Mouse (Mus musculus) MEL (cell line): Measurements from ENCODE around the gene Ppp6r3. TPM values are rescaled to one million over a fixed set of nuclear protein-coding genes. Genes with fewer than 3 reads are reported as not detected.

Experiments used
- DNase-seq: peaks from one replicate; pipeline ENCODE4 v3.0.0; 2011; ENCODE audit warnings: low read depth, low spot score
- H3K27ac ChIP-seq: 2 replicates; pipeline ENCODE4 v1.5.1; 2012; ENCODE audit warnings: low read depth, mild to moderate bottlenecking, control low read depth, low read length, moderate library complexity; ENCODE audit not compliant: control insufficient read depth
- H3K27me3 ChIP-seq, 2 experiments: fragments of 150-350 bp in 1 of 2; sonication (generic) in 1 of 2; 2 replicates each; pipeline ENCODE4 v1.6.1; 2012; ENCODE audit warnings: low read length in 2 of 2, mild to moderate bottlenecking in 2 of 2, improper control_type of control experiment in 1 of 2, moderate library complexity in 1 of 2; ENCODE audit not compliant: insufficient read depth in 2 of 2, control insufficient read depth in 1 of 2
- H3K36me3 ChIP-seq, 2 experiments: 2 replicates each; pipeline ENCODE4 v1.6.1; 2012 to 2014; ENCODE audit warnings: low read length in 2 of 2, improper control_type of control experiment in 1 of 2, inconsistent platforms in 1 of 2, mild to moderate bottlenecking in 1 of 2; ENCODE audit not compliant: insufficient read depth in 2 of 2, control insufficient read depth in 1 of 2
- H3K4me1 ChIP-seq, 2 experiments: fragments of 150-350 bp in 1 of 2; sonication (generic) in 1 of 2; 2 replicates each; pipeline ENCODE4 v1.6.1; 2012; ENCODE audit warnings: low read length in 2 of 2, improper control_type of control experiment in 1 of 2, mild to moderate bottlenecking in 1 of 2; ENCODE audit not compliant: insufficient read depth in 2 of 2, control insufficient read depth in 1 of 2
- H3K4me3 ChIP-seq, 2 experiments: fragments of 150-350 bp in 1 of 2; sonication (generic) in 1 of 2; 2 replicates each; pipeline ENCODE4 v1.5.1; 2012; ENCODE audit warnings: low read depth in 2 of 2, low read length in 2 of 2, mild to moderate bottlenecking in 2 of 2, moderate library complexity in 2 of 2, control low read depth in 1 of 2, improper control_type of control experiment in 1 of 2; ENCODE audit not compliant: control insufficient read depth in 1 of 2, insufficient read depth in 1 of 2
- H3K79me2 ChIP-seq: 2 replicates; pipeline ENCODE4 v1.6.1; 2012; ENCODE audit warnings: mild to moderate bottlenecking, low read length, moderate library complexity; ENCODE audit not compliant: control insufficient read depth, poor library complexity, insufficient read depth
- H3K9ac ChIP-seq: 2 replicates; pipeline ENCODE4 v1.6.1; 2012; ENCODE audit warnings: low read depth, mild to moderate bottlenecking, control low read depth, low read length, moderate library complexity; ENCODE audit not compliant: control insufficient read depth, poor library complexity, severe bottlenecking
- H3K9me3 ChIP-seq: fragments of 150-350 bp; sonication (generic); replicated peaks from 2 replicates; pipeline ENCODE4 v1.6.1; 2012; ENCODE audit warnings: mild to moderate bottlenecking, low read length, improper control_type of control experiment, moderate library complexity; ENCODE audit not compliant: insufficient read depth
- BHLHE40 ChIP-seq: IDR thresholded peaks from 2 replicates; pipeline ENCODE4 v1.6.1; 2012; ENCODE audit warnings: low read depth, mild to moderate bottlenecking, inconsistent platforms, low read length, improper control_type of control experiment, borderline replicate concordance
- CHD1 ChIP-seq: IDR thresholded peaks from 2 replicates; pipeline ENCODE4 v1.6.1; 2012; ENCODE audit warnings: low read depth, mild to moderate bottlenecking, inconsistent platforms, low read length, improper control_type of control experiment
- CHD2 ChIP-seq: IDR thresholded peaks from 2 replicates; pipeline ENCODE4 v1.6.1; 2011; ENCODE audit warnings: low read length, improper control_type of control experiment
- CTCF ChIP-seq, 3 experiments: IDR thresholded peaks in 2 of 3; conservative IDR thresholded peaks in 1 of 3; 2 replicates each; pipeline ENCODE4 v1.5.1; 2011 to 2012; ENCODE audit warnings: low read length in 3 of 3, low read depth in 2 of 3, mild to moderate bottlenecking in 2 of 3, improper control_type of control experiment in 1 of 3, inconsistent platforms in 1 of 3, mixed read lengths in 1 of 3, moderate library complexity in 1 of 3; ENCODE audit not compliant: control insufficient read depth in 1 of 3, insufficient read depth in 1 of 3, poor library complexity in 1 of 3, severe bottlenecking in 1 of 3
- E2F4 ChIP-seq: IDR thresholded peaks from 2 replicates; pipeline ENCODE4 v1.6.1; 2011; ENCODE audit warnings: low read depth, low read length, improper control_type of control experiment, borderline replicate concordance
- GABPA ChIP-seq: IDR thresholded peaks from 2 replicates; pipeline ENCODE4 v1.6.1; 2012; ENCODE audit warnings: low read depth, mild to moderate bottlenecking, inconsistent platforms, low read length, improper control_type of control experiment, moderate library complexity
- GATA1 ChIP-seq: IDR thresholded peaks from 2 replicates; pipeline ENCODE4 v1.6.1; 2011; ENCODE audit warnings: low read depth, low read length, improper control_type of control experiment
- HCFC1 ChIP-seq: IDR thresholded peaks from 2 replicates; pipeline ENCODE4 v1.6.1; 2012; ENCODE audit warnings: low read depth, mild to moderate bottlenecking, inconsistent platforms, low read length, improper control_type of control experiment, moderate library complexity
- JUND ChIP-seq: IDR thresholded peaks from 2 replicates; pipeline ENCODE4 v1.6.1; 2011; ENCODE audit warnings: low read depth, mild to moderate bottlenecking, improper control_type of control experiment, low read length
- KAT2A ChIP-seq: conservative IDR thresholded peaks from 2 replicates; pipeline ENCODE4 v1.6.1; 2012; ENCODE audit warnings: low read depth, low read length, improper control_type of control experiment, inconsistent platforms
- MAX ChIP-seq: IDR thresholded peaks from 2 replicates; pipeline ENCODE4 v1.6.1; 2011; ENCODE audit warnings: low read length, improper control_type of control experiment
- POLR2A ChIP-seq, 2 experiments: IDR thresholded peaks; 2 replicates each; pipeline ENCODE4 v1.6.1; 2011 to 2012; ENCODE audit warnings: low read length in 2 of 2, mild to moderate bottlenecking in 2 of 2, control low read depth in 1 of 2, improper control_type of control experiment in 1 of 2, low read depth in 1 of 2, moderate library complexity in 1 of 2; ENCODE audit not compliant: control insufficient read depth in 1 of 2, insufficient read depth in 1 of 2, poor library complexity in 1 of 2
- RAD21 ChIP-seq: IDR thresholded peaks from 2 replicates; pipeline ENCODE4 v1.6.1; 2011; ENCODE audit warnings: mild to moderate bottlenecking, low read depth, low read length, improper control_type of control experiment
- RCOR1 ChIP-seq: IDR thresholded peaks from 2 replicates; pipeline ENCODE4 v1.6.1; 2012; ENCODE audit warnings: low read depth, mild to moderate bottlenecking, inconsistent platforms, low read length, improper control_type of control experiment
- SIN3A ChIP-seq: IDR thresholded peaks from 2 replicates; pipeline ENCODE4 v1.6.1; 2012; ENCODE audit warnings: low read length, improper control_type of control experiment, inconsistent platforms
- SMC3 ChIP-seq: IDR thresholded peaks from 2 replicates; pipeline ENCODE4 v1.6.1; 2011; ENCODE audit warnings: low read depth, low read length, improper control_type of control experiment
- USF1 ChIP-seq: IDR thresholded peaks from 2 replicates; pipeline ENCODE4 v1.6.1; 2014; ENCODE audit warnings: low read depth, mild to moderate bottlenecking, inconsistent platforms, low read length, improper control_type of control experiment, moderate library complexity
- ZC3H11A ChIP-seq: IDR thresholded peaks from 2 replicates; pipeline ENCODE4 v1.6.1; 2012; ENCODE audit warnings: low read depth, mild to moderate bottlenecking, inconsistent platforms, low read length, improper control_type of control experiment
- ZKSCAN1 ChIP-seq: IDR thresholded peaks from 2 replicates; pipeline ENCODE4 v1.6.1; 2012; ENCODE audit warnings: low read depth, mild to moderate bottlenecking, inconsistent platforms, low read length, improper control_type of control experiment, moderate library complexity
- polyA plus RNA-seq, 2 experiments: library from polyadenylated mRNA; stranded (reverse) in 1 of 2; unstranded in 1 of 2; fragments of >175 nt in 1 of 2; fragments of >200 nt in 1 of 2; gene quantifications; 2 replicates each; pipeline versions ENCODE4 v1.2.1 to v1.2.4; 2012; ENCODE audit warnings: low replicate concordance in 2 of 2, low read depth in 1 of 2; ENCODE audit not compliant: insufficient read length in 2 of 2, insufficient read depth in 1 of 2, missing spikeins in 1 of 2
- total RNA-seq: library from RNA; depleted of rRNA; stranded (reverse); fragments of 300-350 nt; gene quantifications from 2 replicates; pipeline ENCODE4 v1.2.3, GENCODE M21; 2012

Ppp6r3 gene
- total and polyA plus RNA-seq, 3 experiments = 49.4 to 135 (median 70.0) TPM

- Histone ChIP-seq H3K4me3 (no peak overlapping the region), H3K27me3 (no peaks in the 10 kb centered on the region; a peak in 1 of 4 replicates), H3K79me2 (no peaks in the 10 kb centered on the region), H3K9me3 (no peaks in the 10 kb centered on the region), H3K36me3 (no peaks in the 10 kb centered on the region), H3K27ac (no peak overlapping the region), H3K4me1 (no peaks in the 10 kb centered on the region), H3K9ac (no peak overlapping the region)
- TF ChIP-seq ZC3H11A = no peak
- TF ChIP-seq ZKSCAN1 = no peak
- TF ChIP-seq POLR2A (IDR thresholded peaks at IDR 0.05; ENCODE audit: control insufficient read depth in 1 of 2, insufficient read depth in 1 of 2, low read depth in 1 of 2, low read length in 2 of 2, poor library complexity in 1 of 2) = no peak
- DNase-seq = no peak
These were observed 146.3 kb downstream of the Ppp6r3 start for GRCm38 (mm10) chr19:3429156-3429816.

GRCm38 (mm10) chr19:3428057-3428830 is 147.3 kb downstream of the Ppp6r3 start:
- Histone ChIP-seq H3K27me3 (no peaks in the 10 kb centered on the region; a peak in 1 of 4 replicates), H3K9me3 (no peaks in the 10 kb centered on the region), H3K4me1 (no peaks in the 10 kb centered on the region), H3K27ac (no peak overlapping the region), H3K4me3 (no peak overlapping the region), H3K79me2 (no peaks in the 10 kb centered on the region), H3K9ac (no peak overlapping the region), H3K36me3 (no peaks in the 10 kb centered on the region)
- DNase-seq = no peak
- TF ChIP-seq GATA1 (no peak), JUND (no peak), CTCF (IDR thresholded peaks at IDR 0.05 in 2 of 3, conservative IDR thresholded peaks at IDR 0.05 in 1 of 3; ENCODE audit: control insufficient read depth in 1 of 3, insufficient read depth in 1 of 3, low read depth in 2 of 3, low read length in 3 of 3, poor library complexity in 1 of 3, severe bottlenecking in 1 of 3) (no peak), SIN3A (no peak), USF1 (no peak), KAT2A (no peak), RCOR1 (no peak), GABPA (no peak), ZC3H11A (no peak), BHLHE40 (no peak), SMC3 (no peak), RAD21 (no peak), CHD2 (no peak), HCFC1 (no peak), E2F4 (no peak), MAX (no peak), CHD1 (no peak)
